Mouse (Mus musculus) limb, embryonic 14.5 days (tissue): ENCODE results near the gene Rergl. TPM values are rescaled to one million over a fixed set of nuclear protein-coding genes. Genes with fewer than 3 reads are reported as not detected.

Source experiments
- ATAC-seq: fragments of 200-750 bp; cut with Nextera tagmentation; 2 replicates; pipeline ENCODE4 v1.8.0; 2017; ENCODE audit warnings: low read depth, moderate number of reproducible peaks, moderate TSS enrichment; ENCODE audit not compliant: low FRiP score
- DNase-seq: peaks from one replicate; pipeline ENCODE4 v3.0.0-alpha.2; 2015; ENCODE audit warnings: low spot score
- H3K27ac ChIP-seq: fragments of 300-500 bp; sonication (generic); replicated peaks from 2 replicates; pipeline ENCODE4 v1.5.1; 2014; ENCODE audit warnings: low read depth, mild to moderate bottlenecking, low read length, moderate library complexity, mixed read lengths
- H3K27me3 ChIP-seq: fragments of 300-500 bp; sonication (generic); 2 replicates; pipeline ENCODE4 v1.6.1; 2014; ENCODE audit warnings: low read length, mixed read lengths; ENCODE audit not compliant: control insufficient read depth, insufficient read depth
- H3K36me3 ChIP-seq: fragments of 300-500 bp; sonication (generic); 2 replicates; pipeline ENCODE4 v1.6.1; 2014; ENCODE audit warnings: mild to moderate bottlenecking, low read length, moderate library complexity, mixed read lengths; ENCODE audit not compliant: control insufficient read depth, insufficient read depth
- H3K4me1 ChIP-seq: fragments of 300-500 bp; sonication (generic); 2 replicates; pipeline ENCODE4 v1.6.1; 2014; ENCODE audit warnings: antibody characterized with exemption, low read length, mixed read lengths; ENCODE audit not compliant: control insufficient read depth, insufficient read depth
- H3K4me2 ChIP-seq: fragments of 300-500 bp; sonication (generic); replicated peaks from 2 replicates; pipeline ENCODE4 v1.6.1; 2014; ENCODE audit warnings: low read depth, mild to moderate bottlenecking, low read length, moderate library complexity; ENCODE audit not compliant: severe bottlenecking
- H3K4me3 ChIP-seq: fragments of 300-500 bp; sonication (generic); replicated peaks from 2 replicates; pipeline ENCODE4 v1.5.1; 2014; ENCODE audit warnings: low read length
- H3K9ac ChIP-seq: fragments of 300-500 bp; sonication (generic); 2 replicates; pipeline ENCODE4 v1.6.1; 2014; ENCODE audit warnings: mild to moderate bottlenecking, low read depth, low read length, moderate library complexity; ENCODE audit not compliant: severe bottlenecking
- H3K9me3 ChIP-seq: fragments of 300-500 bp; sonication (generic); 2 replicates; pipeline ENCODE4 v1.6.1; 2016; ENCODE audit warnings: low read length; ENCODE audit not compliant: control insufficient read depth
- POLR2A ChIP-seq: fragments of 200-500 bp; IDR thresholded peaks from 2 replicates; pipeline ENCODE4 v1.8.0; 2012; ENCODE audit warnings: inconsistent platforms, mild to moderate bottlenecking, moderate library complexity, borderline replicate concordance; ENCODE audit not compliant: insufficient read depth, insufficient read length; ENCODE audit errors: extremely low read depth
- WGBS: fragments of 180-500 bp; shearing (Covaris S2); extraction: QIAGEN DNeasy Blood & Tissue Kit; methylation state at CpG from one replicate; pipeline ENCODE4 v1.1.7; 2014; 5-methylcytosine and 5-hydroxymethylcytosine counted together
- polyA plus RNA-seq, 2 experiments: library from polyadenylated mRNA; depleted of rRNA in 1 of 2; stranded (reverse) in 1 of 2; unstranded in 1 of 2; fragments of >200 nt; fragmentation: Nextera tagmentation in 1 of 2; extraction: Ambion mirVana in 1 of 2; gene quantifications; 2 replicates each; pipeline versions ENCODE4 v1.2.1 to v1.2.3; 2012 to 2014

Gene Rergl
- polyA plus RNA-seq, 2 experiments = 0.06 TPM; not detected in 1

DNA sequence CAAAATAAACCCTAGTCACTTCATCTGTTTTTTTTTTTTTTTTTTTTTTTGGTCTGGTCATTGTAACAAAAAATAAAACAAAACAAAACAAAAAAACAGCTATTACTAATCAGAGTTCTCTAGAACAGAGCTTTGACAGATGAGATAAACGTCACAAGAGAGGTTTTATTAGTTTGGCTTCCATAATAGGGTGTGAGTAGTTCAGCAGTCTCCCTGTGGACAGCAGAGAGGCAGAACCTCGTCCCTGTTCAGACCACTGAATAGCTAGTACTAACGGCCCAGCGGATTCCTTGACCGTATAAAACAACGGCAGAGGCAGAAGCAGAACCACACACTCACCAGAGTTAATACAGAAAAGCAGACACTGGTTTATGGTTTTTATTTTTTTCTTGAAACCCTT lies 36.8 kb downstream of the Rergl start:
- WGBS = 47% methylated on average over 6 of the region's 6 CpGs
- Histone ChIP-seq H3K4me3 (no peak overlapping the region), H3K27ac (no peak overlapping the region), H3K4me1 (no peaks in the 10 kb centered on the region), H3K36me3 (no peaks in the 10 kb centered on the region), H3K4me2 (no peak overlapping the region), H3K9me3 (no peaks in the 10 kb centered on the region), H3K27me3 (no peaks in the 10 kb centered on the region), H3K9ac (no peak overlapping the region)
- DNase-seq = no peak
- ATAC-seq = no peak
- TF ChIP-seq POLR2A = no peak

DNA sequence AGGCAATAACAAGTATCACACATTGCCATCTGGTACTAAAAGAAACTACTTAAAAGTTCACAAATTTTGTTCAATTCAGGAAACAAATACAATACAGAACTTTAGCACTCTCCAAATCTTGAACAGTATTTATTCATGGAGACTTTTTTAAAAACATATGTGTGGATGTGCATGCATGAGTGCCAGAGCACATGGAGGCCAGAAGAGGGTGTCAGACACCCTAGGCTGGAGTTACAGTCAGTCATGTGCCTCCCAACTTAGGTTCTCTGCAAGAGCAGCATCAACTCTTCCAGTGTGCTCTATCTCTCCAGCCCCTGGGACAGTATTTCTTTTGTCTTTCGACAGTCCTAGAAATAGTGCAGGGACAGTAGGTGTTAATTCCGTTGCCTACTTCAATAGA lies 37.5 kb downstream of the Rergl start:
- no peak overlapping the region for H3K4me3 ChIP-seq
- H3K4me2 ChIP-seq = no peak overlapping the region
- H3K27ac ChIP-seq = no peak overlapping the region
- H3K9me3 ChIP-seq = no peaks in the 10 kb centered on the region
- 86% methylated on average over 2 of the region's 2 CpGs for WGBS
- H3K9ac ChIP-seq = no peak overlapping the region
- no peaks in the 10 kb centered on the region for H3K36me3 ChIP-seq
- H3K27me3 ChIP-seq = no peaks in the 10 kb centered on the region
- ATAC-seq = no peak
- DNase-seq = no peak
- no peak for TF ChIP-seq POLR2A
- H3K4me1 ChIP-seq = no peaks in the 10 kb centered on the region

DNA sequence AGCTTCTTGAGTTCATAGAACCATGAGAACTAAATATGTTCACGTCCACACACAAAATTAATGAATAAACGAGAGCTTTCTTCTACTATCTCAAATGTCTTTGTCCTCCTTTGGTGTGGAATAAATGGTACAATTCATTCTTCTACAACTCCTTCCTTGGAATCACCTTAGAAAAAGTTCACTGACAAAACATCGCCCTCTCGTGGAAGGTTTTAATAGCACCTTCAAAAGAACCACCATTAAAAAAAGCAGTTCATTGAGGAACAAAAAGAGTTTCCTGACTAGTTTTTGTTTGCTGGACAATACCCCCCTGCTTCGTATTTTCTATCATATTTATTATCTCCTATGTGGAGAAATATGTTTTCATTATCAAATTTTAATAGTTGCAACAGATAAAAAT lies 40.7 kb downstream of the Rergl start:
- Histone ChIP-seq H3K27ac (no peak overlapping the region), H3K4me2 (no peak overlapping the region), H3K9me3 (no peaks in the 10 kb centered on the region), H3K36me3 (no peaks in the 10 kb centered on the region), H3K4me3 (no peak overlapping the region), H3K4me1 (no peaks in the 10 kb centered on the region), H3K27me3 (no peaks in the 10 kb centered on the region), H3K9ac (no peak overlapping the region)
- DNase-seq (peak; percentile 25), ATAC-seq (no peak)
- no peak for TF ChIP-seq POLR2A
- WGBS = 34% methylated on average over 5 of the region's 5 CpGs

DNA sequence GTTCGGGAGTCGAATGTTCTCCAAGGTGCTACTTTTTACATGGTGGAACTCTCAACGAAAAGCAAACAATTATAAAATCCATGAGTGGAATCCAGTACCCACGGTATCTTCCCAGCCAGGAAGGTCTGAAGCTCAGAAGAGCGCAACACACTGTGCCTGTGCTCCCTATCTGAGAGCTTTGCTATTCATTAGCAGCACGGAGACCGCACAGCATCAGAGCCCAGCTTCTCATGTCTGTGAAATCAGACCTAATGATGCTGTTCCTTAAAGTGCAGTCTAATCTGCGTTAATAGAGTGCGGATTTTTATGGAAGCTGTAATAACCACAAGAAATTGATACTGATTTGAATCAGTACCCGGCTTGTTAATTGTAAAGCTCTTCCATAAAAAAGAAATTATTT lies 41.3 kb downstream of the Rergl start:
- DNase-seq = no peak
- H3K4me3 ChIP-seq = no peak overlapping the region
- H3K9me3 ChIP-seq = no peaks in the 10 kb centered on the region
- H3K4me2 ChIP-seq = no peak overlapping the region
- no peaks in the 10 kb centered on the region for H3K27me3 ChIP-seq
- 66% methylated on average over 10 of the region's 10 CpGs for whole genome bisulfite sequencing
- TF ChIP-seq POLR2A = no peak
- H3K36me3 ChIP-seq = no peaks in the 10 kb centered on the region
- no peak for ATAC-seq
- H3K27ac ChIP-seq = no peak overlapping the region
- no peaks in the 10 kb centered on the region for H3K4me1 ChIP-seq
- H3K9ac ChIP-seq = no peak overlapping the region

DNA sequence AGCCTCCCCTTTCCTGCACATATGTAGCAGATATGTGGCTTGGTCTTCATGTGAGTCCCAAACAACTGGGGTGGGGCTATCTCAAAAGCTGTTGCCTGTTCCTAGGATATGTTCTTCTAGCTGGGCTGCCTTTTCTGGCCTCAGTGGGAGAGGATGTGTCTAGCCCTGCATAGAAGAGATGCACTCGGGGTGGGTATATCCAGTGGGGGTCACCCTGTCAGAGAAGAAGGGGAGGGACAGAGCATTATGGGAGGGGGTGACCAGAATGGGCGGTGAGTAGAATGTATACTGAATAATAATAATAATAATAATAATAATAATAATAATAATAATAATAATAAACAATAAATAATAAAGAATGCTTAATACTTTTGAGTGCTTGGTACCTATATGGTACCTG lies 57.8 kb downstream of the Rergl start:
- no peaks in the 10 kb centered on the region for H3K4me1 ChIP-seq
- H3K27me3 ChIP-seq = no peaks in the 10 kb centered on the region
- no peak overlapping the region for H3K27ac ChIP-seq
- 87% methylated on average over 2 of the region's 2 CpGs for WGBS
- H3K36me3 ChIP-seq = no peaks in the 10 kb centered on the region
- ATAC-seq = no peak
- no peaks in the 10 kb centered on the region for H3K9me3 ChIP-seq
- no peak overlapping the region for H3K4me2 ChIP-seq
- no peak for TF ChIP-seq POLR2A
- no peak overlapping the region for H3K4me3 ChIP-seq
- H3K9ac ChIP-seq = no peak overlapping the region
- no peak for DNase-seq

Other genes with a start within 250 kb of the Rergl start
- gene Pik3c2g, start 85.2 kb upstream of the Rergl start, polyA plus RNA-seq (2012; rRNA removed) = 0.54 and 0.65 TPM in 2 replicates
- gene Pik3c2g, start 85.2 kb upstream of the Rergl start, polyA plus RNA-seq (2014; fragmentation: Nextera tagmentation; extraction: Ambion mirVana) = 1.8 and 2.1 TPM in 2 replicates